Mouse (Mus musculus) E14TG2a.4 (cell line): ENCODE measurements around the gene Pdhb.

Experiments used
- CTCF ChIP-seq: conservative IDR thresholded peaks from 2 replicates; pipeline ENCODE4 v1.5.1; 2014; ENCODE audit warnings: low read length
- NANOG ChIP-seq: IDR thresholded peaks from 2 replicates; pipeline ENCODE4 v1.6.1; 2014; ENCODE audit warnings: borderline replicate concordance, low read length, mixed read lengths
- POU5F1 ChIP-seq: IDR thresholded peaks from 2 replicates; pipeline ENCODE4 v1.6.1; 2014; ENCODE audit warnings: low read length, borderline replicate concordance

DNA sequence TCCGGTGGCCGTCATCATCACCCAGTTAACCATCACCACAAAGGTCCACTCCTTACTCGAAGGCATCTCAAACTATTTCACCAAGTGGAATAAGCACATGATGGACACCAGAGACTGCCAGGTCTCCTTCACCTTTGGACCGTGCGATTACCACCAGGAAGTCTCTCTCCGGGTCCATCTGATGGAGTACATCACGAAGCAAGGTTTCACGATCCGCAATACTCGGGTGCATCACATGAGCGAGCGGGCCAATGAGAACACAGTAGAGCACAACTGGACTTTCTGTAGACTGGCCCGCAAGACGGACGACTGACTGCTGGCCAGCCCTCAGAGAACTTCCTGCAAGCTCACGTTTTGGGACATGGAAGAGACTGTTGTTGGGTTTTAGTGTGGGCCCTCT lies 49.7 kb upstream of the Pdhb start:
- TF ChIP-seq CTCF (no peak), POU5F1 (no peak), NANOG (no peak)
